Mouse (Mus musculus): Measurements from ENCODE around the gene Txn1. TPM values are rescaled to one million over a fixed set of nuclear protein-coding genes. Genes with fewer than 3 reads are reported as not detected.

Gene Txn1
- polyA plus RNA-seq, 1 experiment from 2014 or later, result 347 TPM

Other genes with a start within 250 kb of the Txn1 start
- gene Akap2, start 238.8 kb downstream of the Txn1 start, polyA plus RNA-seq (2016; fragmentation: Nextera tagmentation; extraction: Ambion mirVana), result 19.6 and 21.3 TPM in 2 replicates
- gene D630039A03Rik, start 40.1 kb downstream of the Txn1 start, polyA plus RNA-seq (2016; fragmentation: Nextera tagmentation; extraction: Ambion mirVana), result 0.06 TPM in 1 of 2 replicates, not detected in the other
- gene Txndc8, start 52.7 kb upstream of the Txn1 start, polyA plus RNA-seq (2016; fragmentation: Nextera tagmentation; extraction: Ambion mirVana), result not detected in 2 replicates

Measured in midbrain, embryonic 12.5 days (tissue).